Mouse (Mus musculus) MEL (cell line): ENCODE results near the gene Smoc1. TPM values are rescaled to one million over a fixed set of nuclear protein-coding genes. Genes with fewer than 3 reads are reported as not detected.
A peak's percentile ranks its signal among the peaks of the same experiment; 100 is the strongest.

ENCODE experiments used
- DNase-seq: peaks from one replicate; pipeline ENCODE4 v3.0.0; 2011; ENCODE audit warnings: low read depth, low spot score
- H3K27ac ChIP-seq: 2 replicates; pipeline ENCODE4 v1.5.1; 2012; ENCODE audit warnings: low read depth, mild to moderate bottlenecking, control low read depth, low read length, moderate library complexity; ENCODE audit not compliant: control insufficient read depth
- H3K27me3 ChIP-seq, 2 experiments: fragments of 150-350 bp in 1 of 2; sonication (generic) in 1 of 2; 2 replicates each; pipeline ENCODE4 v1.6.1; 2012; ENCODE audit warnings: low read length in 2 of 2, mild to moderate bottlenecking in 2 of 2, improper control_type of control experiment in 1 of 2, moderate library complexity in 1 of 2; ENCODE audit not compliant: insufficient read depth in 2 of 2, control insufficient read depth in 1 of 2
- H3K36me3 ChIP-seq, 2 experiments: 2 replicates each; pipeline ENCODE4 v1.6.1; 2012 to 2014; ENCODE audit warnings: low read length in 2 of 2, improper control_type of control experiment in 1 of 2, inconsistent platforms in 1 of 2, mild to moderate bottlenecking in 1 of 2; ENCODE audit not compliant: insufficient read depth in 2 of 2, control insufficient read depth in 1 of 2
- H3K4me1 ChIP-seq, 2 experiments: fragments of 150-350 bp in 1 of 2; sonication (generic) in 1 of 2; 2 replicates each; pipeline ENCODE4 v1.6.1; 2012; ENCODE audit warnings: low read length in 2 of 2, improper control_type of control experiment in 1 of 2, mild to moderate bottlenecking in 1 of 2; ENCODE audit not compliant: insufficient read depth in 2 of 2, control insufficient read depth in 1 of 2
- H3K4me3 ChIP-seq, 2 experiments: fragments of 150-350 bp in 1 of 2; sonication (generic) in 1 of 2; 2 replicates each; pipeline ENCODE4 v1.5.1; 2012; ENCODE audit warnings: low read depth in 2 of 2, low read length in 2 of 2, mild to moderate bottlenecking in 2 of 2, moderate library complexity in 2 of 2, control low read depth in 1 of 2, improper control_type of control experiment in 1 of 2; ENCODE audit not compliant: control insufficient read depth in 1 of 2, insufficient read depth in 1 of 2
- H3K79me2 ChIP-seq: 2 replicates; pipeline ENCODE4 v1.6.1; 2012; ENCODE audit warnings: mild to moderate bottlenecking, low read length, moderate library complexity; ENCODE audit not compliant: control insufficient read depth, poor library complexity, insufficient read depth
- H3K9ac ChIP-seq: 2 replicates; pipeline ENCODE4 v1.6.1; 2012; ENCODE audit warnings: low read depth, mild to moderate bottlenecking, control low read depth, low read length, moderate library complexity; ENCODE audit not compliant: control insufficient read depth, poor library complexity, severe bottlenecking
- H3K9me3 ChIP-seq: fragments of 150-350 bp; sonication (generic); replicated peaks from 2 replicates; pipeline ENCODE4 v1.6.1; 2012; ENCODE audit warnings: mild to moderate bottlenecking, low read length, improper control_type of control experiment, moderate library complexity; ENCODE audit not compliant: insufficient read depth
- CHD1 ChIP-seq: IDR thresholded peaks from 2 replicates; pipeline ENCODE4 v1.6.1; 2012; ENCODE audit warnings: low read depth, mild to moderate bottlenecking, inconsistent platforms, low read length, improper control_type of control experiment
- CHD2 ChIP-seq: IDR thresholded peaks from 2 replicates; pipeline ENCODE4 v1.6.1; 2011; ENCODE audit warnings: low read length, improper control_type of control experiment
- EP300 ChIP-seq, 2 experiments: IDR thresholded peaks; 2 replicates each; pipeline ENCODE4 v1.6.1; 2011; ENCODE audit warnings: improper control_type of control experiment in 2 of 2, low read length in 2 of 2, low read depth in 1 of 2, mild to moderate bottlenecking in 1 of 2
- GABPA ChIP-seq: IDR thresholded peaks from 2 replicates; pipeline ENCODE4 v1.6.1; 2012; ENCODE audit warnings: low read depth, mild to moderate bottlenecking, inconsistent platforms, low read length, improper control_type of control experiment, moderate library complexity
- GATA1 ChIP-seq: IDR thresholded peaks from 2 replicates; pipeline ENCODE4 v1.6.1; 2011; ENCODE audit warnings: low read depth, low read length, improper control_type of control experiment
- MAFK ChIP-seq: IDR thresholded peaks from 2 replicates; pipeline ENCODE4 v1.6.1; 2011; ENCODE audit warnings: low read depth, mild to moderate bottlenecking, low read length, improper control_type of control experiment, borderline replicate concordance
- NELFE ChIP-seq: IDR thresholded peaks from 2 replicates; pipeline ENCODE4 v1.6.1; 2011; ENCODE audit warnings: low read depth, low read length, improper control_type of control experiment
- POLR2A ChIP-seq, 2 experiments: IDR thresholded peaks; 2 replicates each; pipeline ENCODE4 v1.6.1; 2011 to 2012; ENCODE audit warnings: low read length in 2 of 2, mild to moderate bottlenecking in 2 of 2, control low read depth in 1 of 2, improper control_type of control experiment in 1 of 2, low read depth in 1 of 2, moderate library complexity in 1 of 2; ENCODE audit not compliant: control insufficient read depth in 1 of 2, insufficient read depth in 1 of 2, poor library complexity in 1 of 2
- POLR2AphosphoS2 ChIP-seq: IDR thresholded peaks from 2 replicates; pipeline ENCODE4 v1.6.1; 2011; ENCODE audit warnings: low read length, improper control_type of control experiment
- RAD21 ChIP-seq: IDR thresholded peaks from 2 replicates; pipeline ENCODE4 v1.6.1; 2011; ENCODE audit warnings: mild to moderate bottlenecking, low read depth, low read length, improper control_type of control experiment
- RCOR1 ChIP-seq: IDR thresholded peaks from 2 replicates; pipeline ENCODE4 v1.6.1; 2012; ENCODE audit warnings: low read depth, mild to moderate bottlenecking, inconsistent platforms, low read length, improper control_type of control experiment
- SIN3A ChIP-seq: IDR thresholded peaks from 2 replicates; pipeline ENCODE4 v1.6.1; 2012; ENCODE audit warnings: low read length, improper control_type of control experiment, inconsistent platforms
- SMC3 ChIP-seq: IDR thresholded peaks from 2 replicates; pipeline ENCODE4 v1.6.1; 2011; ENCODE audit warnings: low read depth, low read length, improper control_type of control experiment
- TCF12 ChIP-seq: IDR thresholded peaks from 2 replicates; pipeline ENCODE4 v1.6.1; 2014; ENCODE audit warnings: low read depth, mild to moderate bottlenecking, inconsistent platforms, low read length, improper control_type of control experiment, moderate library complexity
- USF1 ChIP-seq: IDR thresholded peaks from 2 replicates; pipeline ENCODE4 v1.6.1; 2014; ENCODE audit warnings: low read depth, mild to moderate bottlenecking, inconsistent platforms, low read length, improper control_type of control experiment, moderate library complexity
- USF2 ChIP-seq, 2 experiments: IDR thresholded peaks; 2 replicates each; pipeline ENCODE4 v1.6.1; 2011 to 2012; ENCODE audit warnings: improper control_type of control experiment in 2 of 2, low read length in 2 of 2, borderline replicate concordance in 1 of 2, inconsistent platforms in 1 of 2, low read depth in 1 of 2, mild to moderate bottlenecking in 1 of 2; ENCODE audit not compliant: insufficient read depth in 1 of 2
- ZMIZ1 ChIP-seq: IDR thresholded peaks from 2 replicates; pipeline ENCODE4 v1.6.1; 2012; ENCODE audit warnings: low read depth, mild to moderate bottlenecking, inconsistent platforms, low read length, improper control_type of control experiment, moderate library complexity
- polyA plus RNA-seq, 2 experiments: library from polyadenylated mRNA; stranded (reverse) in 1 of 2; unstranded in 1 of 2; fragments of >175 nt in 1 of 2; fragments of >200 nt in 1 of 2; gene quantifications; 2 replicates each; pipeline versions ENCODE4 v1.2.1 to v1.2.4; 2012; ENCODE audit warnings: low replicate concordance in 2 of 2, low read depth in 1 of 2; ENCODE audit not compliant: insufficient read length in 2 of 2, insufficient read depth in 1 of 2, missing spikeins in 1 of 2
- total RNA-seq: library from RNA; depleted of rRNA; stranded (reverse); fragments of 300-350 nt; gene quantifications from 2 replicates; pipeline ENCODE4 v1.2.3, GENCODE M21; 2012

Gene Smoc1
- total and polyA plus RNA-seq, 3 experiments, result 18.8 to 23.3 TPM; not detected in 1

DNA sequence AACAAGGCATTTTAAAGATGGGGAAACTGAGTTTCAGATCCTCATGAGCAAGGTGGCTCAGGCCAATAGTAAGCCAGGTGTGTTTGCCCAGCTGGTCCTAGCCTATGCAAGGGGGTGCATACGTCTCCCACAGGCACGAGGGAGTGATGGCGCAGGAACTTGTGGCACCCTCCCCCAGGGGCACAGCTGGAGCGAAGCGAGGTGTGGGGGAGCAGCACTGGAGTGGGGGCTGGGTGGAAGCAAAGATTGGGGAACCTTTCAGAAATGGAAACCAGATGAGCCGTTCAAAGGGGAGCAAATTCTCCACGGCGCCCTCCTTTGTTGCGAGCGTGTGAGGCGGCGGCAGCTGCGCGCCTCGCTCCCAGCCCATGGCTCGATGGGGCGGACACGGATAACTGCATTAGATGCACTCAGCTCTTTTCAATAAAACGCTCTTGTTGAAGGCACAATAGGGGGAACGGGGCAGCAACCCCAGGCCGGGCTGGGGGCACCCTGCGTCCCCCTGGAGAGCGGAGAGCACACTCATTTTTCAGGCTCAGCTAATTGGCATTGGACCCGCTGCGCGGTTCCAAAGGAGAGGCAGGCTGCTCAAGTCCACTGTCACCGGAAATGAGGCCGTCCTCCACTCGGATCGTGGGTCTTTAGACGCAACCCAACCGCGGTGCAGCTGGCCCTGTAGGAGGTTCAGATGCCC is 27.9 kb upstream of the Smoc1 start:
- Histone ChIP-seq H3K9ac (no peak overlapping the region), H3K79me2 (no peaks in the 10 kb centered on the region), H3K27ac (no peak overlapping the region), H3K9me3 (no peaks in the 10 kb centered on the region), H3K4me1 (peaks cover 2 to 7% of the 10 kb centered on the region in 2 experiments; a peak in 2 of 4 replicates), H3K36me3 (0 out of 4 replicates have a peak, but pooled peaks cover 0 to 2% of the 10 kb centered on the region in 2 experiments), H3K4me3 (no peak overlapping the region), H3K27me3 (peaks cover 2 to 3% of the 10 kb centered on the region in 2 experiments; a peak in 3 of 4 replicates)
- DNase-seq, result no peak
- TF ChIP-seq RAD21 (no peak), SIN3A (no peak), USF1 (no peak), CHD1 (no peak), NELFE (no peak)

DNA sequence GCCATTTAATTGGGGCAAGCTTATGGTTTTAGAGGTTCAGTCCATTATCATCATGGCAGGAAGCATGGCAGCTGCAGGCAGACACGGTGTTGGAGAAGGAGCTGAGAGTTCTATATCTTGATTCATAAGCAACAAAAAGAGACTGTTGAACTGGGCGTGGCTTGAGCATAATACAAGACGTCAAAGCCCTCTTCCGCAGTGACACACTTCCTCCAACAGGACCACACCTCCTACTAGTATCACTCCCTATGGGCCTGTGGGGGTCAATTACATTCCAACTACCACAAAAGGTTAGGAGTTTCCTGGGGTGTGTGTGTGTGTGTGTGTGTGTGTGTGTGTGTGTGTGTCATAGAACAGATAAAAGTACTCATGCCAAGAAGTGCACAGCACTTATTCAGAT is 25.7 kb upstream of the Smoc1 start:
- H3K79me2 ChIP-seq, result no peaks in the 10 kb centered on the region
- no peak overlapping the region; the same call in 1 of the 2 replicates for H3K27ac ChIP-seq
- no peak overlapping the region; a peak in 1 of 4 replicates for H3K4me3 ChIP-seq
- 0 out of 4 replicates have a peak, but pooled peaks cover 0 to 2% of the 10 kb centered on the region in 2 experiments for H3K36me3 ChIP-seq
- TF ChIP-seq ZMIZ1 (no peak), POLR2A (IDR thresholded peaks at IDR 0.05; ENCODE audit: control insufficient read depth in 1 of 2, insufficient read depth in 1 of 2, low read depth in 1 of 2, low read length in 2 of 2, poor library complexity in 1 of 2) (peak in 1 of 2 experiments; percentile 36; a peak in 1 of 4 replicates), TCF12 (no peak), USF2 (IDR thresholded peaks at IDR 0.05; ENCODE audit: borderline replicate concordance in 1 of 2, insufficient read depth in 1 of 2, low read depth in 1 of 2, low read length in 2 of 2) (no peak), CHD2 (no peak)
- TF ChIP-seq, all 39 proteins: peak for 1
- Histone ChIP-seq H3K9me3 (no peaks in the 10 kb centered on the region), H3K27me3 (peaks cover 1 to 2% of the 10 kb centered on the region in 2 experiments; a peak in 3 of 4 replicates), H3K9ac (no peak overlapping the region), H3K4me1 (0 out of 4 replicates have a peak, but pooled peaks cover 0 to 2% of the 10 kb centered on the region in 2 experiments)
- peak; percentile 76 for DNase-seq

DNA sequence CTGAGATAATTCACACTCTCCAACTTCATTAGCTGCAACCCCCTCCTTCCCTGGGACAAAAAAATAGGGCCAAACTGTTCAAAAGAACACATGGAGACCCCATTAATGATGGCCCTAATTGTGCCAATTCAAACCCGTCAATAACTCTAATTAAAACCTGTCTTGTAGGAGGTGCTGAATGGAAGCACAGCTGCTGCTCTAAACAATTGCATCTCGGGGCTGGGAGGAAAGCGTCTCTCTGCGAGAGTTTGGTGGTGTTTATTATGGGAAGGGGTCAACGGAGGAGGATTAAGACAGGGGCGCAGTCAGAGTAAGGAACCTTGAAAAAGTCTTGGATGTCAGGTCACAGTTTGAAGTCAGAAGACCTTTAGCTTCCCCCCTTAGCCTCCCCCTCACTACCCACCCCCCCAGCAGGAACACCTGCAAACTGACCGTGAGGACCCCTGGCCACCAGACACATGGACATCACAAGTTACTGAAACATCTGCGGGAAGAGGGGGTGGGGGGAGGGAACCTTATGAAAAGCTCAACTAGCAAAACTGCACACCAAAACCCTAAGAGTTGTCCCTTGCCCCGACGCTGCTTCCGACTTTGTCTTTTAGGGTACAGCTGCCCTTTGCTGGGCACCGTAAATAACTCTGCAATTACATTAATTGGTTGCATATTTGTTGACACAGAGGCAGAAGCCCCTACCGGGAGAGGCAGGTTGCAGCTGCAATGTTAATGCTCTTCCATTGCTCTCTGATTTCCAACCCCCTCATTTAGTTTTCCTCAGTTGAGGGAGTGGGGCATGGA is 23.6 kb upstream of the Smoc1 start:
- no peak overlapping the region for H3K4me3 ChIP-seq
- no peak for DNase-seq
- no peaks in the 10 kb centered on the region for H3K79me2 ChIP-seq
- no peak overlapping the region for H3K27ac ChIP-seq
- H3K36me3 ChIP-seq, result 0 out of 4 replicates have a peak, but pooled peaks cover 0 to 2% of the 10 kb centered on the region in 2 experiments
- TF ChIP-seq GATA1, result no peak
- TF ChIP-seq RCOR1, result no peak
- no peak for TF ChIP-seq NELFE
- TF ChIP-seq POLR2AphosphoS2, result no peak
- no peak for TF ChIP-seq SIN3A
- TF ChIP-seq MAFK, result no peak
- no peak for TF ChIP-seq SMC3
- no peak for TF ChIP-seq GABPA
- TF ChIP-seq EP300 (IDR thresholded peaks at IDR 0.05; ENCODE audit: low read depth in 1 of 2, low read length in 2 of 2), result no peak
- TF ChIP-seq, all 39 proteins: peak for 0
- H3K9ac ChIP-seq, result no peak overlapping the region
- no peaks in the 10 kb centered on the region for H3K9me3 ChIP-seq
- H3K4me1 ChIP-seq, result 0 out of 4 replicates have a peak, but pooled peaks cover 0 to 2% of the 10 kb centered on the region in 2 experiments
- no peaks in the 10 kb centered on the region; a peak in 1 of 4 replicates for H3K27me3 ChIP-seq
